Mouse (Mus musculus): ENCODE results near the gene Hes6.

- no peak for TF ChIP-seq POLR2A (IDR thresholded peaks at IDR 0.05; ENCODE audit: borderline replicate concordance, extremely low read depth, low read depth, low read length)
- TF ChIP-seq CTCF (IDR thresholded peaks at IDR 0.05; ENCODE audit: insufficient read depth, low read length), result no peak
These were observed at the start of gene Hes6 for GRCm38 (mm10) chr1:91413898-91414594.
